Mouse (Mus musculus) forebrain, embryonic 15.5 days (tissue): Measurements from ENCODE around the gene Maml3. TPM values are rescaled to one million over a fixed set of nuclear protein-coding genes. Genes with fewer than 3 reads are reported as not detected.

ENCODE experiments used
- ATAC-seq: fragments of 200-750 bp; cut with Nextera tagmentation; replicated peaks from 2 replicates; pipeline ENCODE4 v1.8.0; 2017; ENCODE audit warnings: mild to moderate bottlenecking, moderate TSS enrichment, moderate library complexity
- H3K27ac ChIP-seq: fragments of 300-500 bp; sonication (generic); replicated peaks from 2 replicates; pipeline ENCODE4 v1.5.1; 2015; ENCODE audit warnings: mild to moderate bottlenecking, inconsistent platforms
- H3K27me3 ChIP-seq: fragments of 300-500 bp; sonication (generic); 2 replicates; pipeline ENCODE4 v1.6.1; 2015; ENCODE audit warnings: inconsistent platforms
- H3K36me3 ChIP-seq: fragments of 300-500 bp; sonication (generic); 2 replicates; pipeline ENCODE4 v1.6.1; 2015; ENCODE audit warnings: mild to moderate bottlenecking, inconsistent platforms
- H3K4me1 ChIP-seq: fragments of 300-500 bp; sonication (generic); 2 replicates; pipeline ENCODE4 v1.6.1; 2015; ENCODE audit warnings: inconsistent platforms
- H3K4me2 ChIP-seq: fragments of 300-500 bp; sonication (generic); replicated peaks from 2 replicates; pipeline ENCODE4 v1.6.1; 2015; ENCODE audit warnings: mild to moderate bottlenecking, inconsistent platforms
- H3K4me3 ChIP-seq: fragments of 300-500 bp; sonication (generic); 2 replicates; pipeline ENCODE4 v1.5.1; 2015; ENCODE audit warnings: mild to moderate bottlenecking, inconsistent platforms
- H3K9ac ChIP-seq: fragments of 300-500 bp; sonication (generic); replicated peaks from 2 replicates; pipeline ENCODE4 v1.6.1; 2015; ENCODE audit warnings: mild to moderate bottlenecking, inconsistent platforms
- H3K9me3 ChIP-seq: fragments of 300-500 bp; sonication (generic); 2 replicates; pipeline ENCODE4 v1.6.1; 2016; ENCODE audit warnings: inconsistent platforms
- WGBS: fragments of 180-500 bp; shearing (Covaris S2); methylation state at CpG from one replicate; pipeline ENCODE4 v1.1.7; 2015; ENCODE audit warnings: mixed read lengths; 5-methylcytosine and 5-hydroxymethylcytosine counted together
- polyA plus RNA-seq: library from polyadenylated mRNA; unstranded; fragments of >200 nt; fragmentation: Nextera tagmentation; extraction: Ambion mirVana; gene quantifications from 2 replicates; pipeline ENCODE4 v1.2.1, GENCODE M21; 2015

Maml3 gene
- polyA plus RNA-seq, 1 experiment from 2014 or later, result 4.9 TPM

- WGBS, result 52% methylated on average over 11 of the region's 11 CpGs
- ATAC-seq, result 0 out of 2 replicates have a peak, but pooled peaks have one; percentile 24
- no peaks in the 10 kb centered on the region for H3K27me3 ChIP-seq
- H3K27ac ChIP-seq, result peak overlapping the region; percentile 60
- no peaks in the 10 kb centered on the region for H3K9me3 ChIP-seq
- no peak overlapping the region for H3K4me3 ChIP-seq
- H3K9ac ChIP-seq, result no peak overlapping the region
- H3K4me2 ChIP-seq, result no peak overlapping the region
- H3K4me1 ChIP-seq, result peaks cover 16% of the 10 kb centered on the region
- no peaks in the 10 kb centered on the region for H3K36me3 ChIP-seq
Observed at GRCm38 (mm10) chr3:52062389-52063260, 42.3 kb downstream of the Maml3 start.

GRCm38 (mm10) chr3:52061472-52062388, 43.1 kb downstream of the Maml3 start:
- Histone ChIP-seq H3K27me3 (no peaks in the 10 kb centered on the region), H3K27ac (peak overlapping the region; percentile 60; the same call in 1 of the 2 replicates), H3K36me3 (no peaks in the 10 kb centered on the region), H3K4me2 (no peak overlapping the region), H3K9ac (no peak overlapping the region), H3K4me1 (peaks cover 16% of the 10 kb centered on the region), H3K4me3 (no peak overlapping the region), H3K9me3 (no peaks in the 10 kb centered on the region)
- peak; percentile 68; the same call in 1 of the 2 replicates for ATAC-seq
- 40% methylated on average over 8 of the region's 8 CpGs for WGBS

GRCm38 (mm10) chr3:52060886-52061285, 44.0 kb downstream of the Maml3 start:
- Histone ChIP-seq H3K9me3 (no peaks in the 10 kb centered on the region), H3K9ac (no peak overlapping the region), H3K4me2 (no peak overlapping the region), H3K27ac (no peak overlapping the region), H3K27me3 (no peaks in the 10 kb centered on the region), H3K4me1 (peaks cover 16% of the 10 kb centered on the region), H3K4me3 (no peak overlapping the region), H3K36me3 (no peaks in the 10 kb centered on the region)
- WGBS, result 93% methylated on average over 7 of the region's 7 CpGs
- no peak for ATAC-seq

GRCm38 (mm10) chr3:52051801-52052200, 53.1 kb downstream of the Maml3 start:
- no peak overlapping the region for H3K4me3 ChIP-seq
- 68% methylated on average over 2 of the region's 2 CpGs for WGBS
- no peak for ATAC-seq

GRCm38 (mm10) chr3:52048082-52048481, 56.8 kb downstream of the Maml3 start:
- Histone ChIP-seq H3K4me2 (no peak overlapping the region), H3K27ac (no peak overlapping the region), H3K4me1 (peaks cover 40% of the 10 kb centered on the region), H3K9me3 (no peaks in the 10 kb centered on the region), H3K9ac (no peak overlapping the region), H3K27me3 (no peaks in the 10 kb centered on the region), H3K36me3 (no peaks in the 10 kb centered on the region), H3K4me3 (no peak overlapping the region)
- no peak for ATAC-seq
- WGBS, result 87% methylated on average over 14 of the region's 14 CpGs

More at GRCm38 (mm10) chr3:52051801-52052200, 53.1 kb downstream of the Maml3 start:
- Histone ChIP-seq H3K4me2 (no peak overlapping the region), H3K36me3 (no peaks in the 10 kb centered on the region), H3K9me3 (no peaks in the 10 kb centered on the region), H3K27ac (no peak overlapping the region), H3K4me1 (peaks cover 5% of the 10 kb centered on the region), H3K27me3 (no peaks in the 10 kb centered on the region), H3K9ac (no peak overlapping the region)

- Histone ChIP-seq H3K9me3 (no peaks in the 10 kb centered on the region), H3K36me3 (no peaks in the 10 kb centered on the region), H3K27ac (peak overlapping the region; percentile 85), H3K4me2 (peak overlapping the region; percentile 56), H3K9ac (no peak overlapping the region; the same call in 1 of the 2 replicates), H3K4me3 (no peak overlapping the region), H3K4me1 (peaks cover 40% of the 10 kb centered on the region), H3K27me3 (no peaks in the 10 kb centered on the region)
- no peak for ATAC-seq
- 77% methylated on average over 8 of the region's 8 CpGs for WGBS
Observed at GRCm38 (mm10) chr3:52047537-52047936, 57.3 kb downstream of the Maml3 start.

GRCm38 (mm10) chr3:52046895-52047372, 57.9 kb downstream of the Maml3 start:
- Histone ChIP-seq H3K4me3 (peak overlapping the region; percentile 34), H3K4me1 (peaks cover 40% of the 10 kb centered on the region), H3K9me3 (no peaks in the 10 kb centered on the region), H3K9ac (peak overlapping the region; percentile 32), H3K27ac (peak overlapping the region; percentile 85), H3K36me3 (no peaks in the 10 kb centered on the region), H3K4me2 (peak overlapping the region; percentile 56), H3K27me3 (no peaks in the 10 kb centered on the region)
- under 1% methylated on average over 13 of the region's 13 CpGs for WGBS
- ATAC-seq, result peak; percentile 76

- Histone ChIP-seq H3K9ac (peak overlapping the region; percentile 32), H3K4me2 (peak overlapping the region; percentile 56), H3K4me3 (peak overlapping the region; percentile 34), H3K27me3 (no peaks in the 10 kb centered on the region), H3K27ac (peak overlapping the region; percentile 85), H3K36me3 (no peaks in the 10 kb centered on the region), H3K9me3 (no peaks in the 10 kb centered on the region), H3K4me1 (peaks cover 43% of the 10 kb centered on the region)
- 1% methylated on average over 20 of the region's 20 CpGs for WGBS
- ATAC-seq, result peak; percentile 86
Observed at GRCm38 (mm10) chr3:52046027-52046700, 58.7 kb downstream of the Maml3 start.

- Histone ChIP-seq H3K27me3 (no peaks in the 10 kb centered on the region), H3K36me3 (no peaks in the 10 kb centered on the region), H3K4me1 (peaks cover 43% of the 10 kb centered on the region), H3K9me3 (no peaks in the 10 kb centered on the region), H3K9ac (no peak overlapping the region), H3K27ac (peak overlapping the region; percentile 85), H3K4me2 (peak overlapping the region; percentile 39), H3K4me3 (0 out of 2 replicates have a peak overlapping the region, but pooled peaks have one; percentile 17)
- WGBS, result 11% methylated on average over 6 of the region's 6 CpGs
- no peak for ATAC-seq
Observed at GRCm38 (mm10) chr3:52045221-52045641, 59.6 kb downstream of the Maml3 start.

- peak overlapping the region; percentile 17; the same call in 1 of the 2 replicates for H3K4me3 ChIP-seq
- no peaks in the 10 kb centered on the region for H3K36me3 ChIP-seq
- H3K27me3 ChIP-seq, result no peaks in the 10 kb centered on the region
- peaks cover 43% of the 10 kb centered on the region for H3K4me1 ChIP-seq
- no peaks in the 10 kb centered on the region for H3K9me3 ChIP-seq
- peak overlapping the region; percentile 39 for H3K4me2 ChIP-seq
- peak overlapping the region; percentile 85 for H3K27ac ChIP-seq
- 2% methylated on average over 14 of the region's 14 CpGs for WGBS
- H3K9ac ChIP-seq, result peak overlapping the region; percentile 32; the same call in 1 of the 2 replicates
- ATAC-seq, result peak; percentile 9
Observed at GRCm38 (mm10) chr3:52044651-52045050, 60.2 kb downstream of the Maml3 start.

- Histone ChIP-seq H3K27ac (0 out of 2 replicates have a peak overlapping the region, but pooled peaks have one; percentile 85), H3K27me3 (no peaks in the 10 kb centered on the region), H3K4me3 (no peak overlapping the region), H3K36me3 (no peaks in the 10 kb centered on the region), H3K4me2 (no peak overlapping the region), H3K9me3 (no peaks in the 10 kb centered on the region), H3K9ac (no peak overlapping the region), H3K4me1 (peaks cover 43% of the 10 kb centered on the region)
- WGBS, result 54% methylated on average over 4 of the region's 4 CpGs
- ATAC-seq, result no peak
Observed at GRCm38 (mm10) chr3:52043847-52044246, 61.0 kb downstream of the Maml3 start.
